Mouse (Mus musculus) embryonic facial prominence, embryonic 10.5 days (tissue): ENCODE measurements at regions not wholly inside any gene's neighbourhood (a gene's known extent, or its start where the extent isn't known, plus 50 kb on each side); places are given as distances from the start of the nearest gene placed in this dataset.

Experiments
- DNase-seq: peaks from one replicate; pipeline ENCODE4 v3.0.0-alpha.2; 2017; ENCODE audit warnings: low spot score
- H3K27ac ChIP-seq: fragments of 300-500 bp; sonication (generic); replicated peaks from 2 replicates; pipeline ENCODE4 v1.5.1; 2016; ENCODE audit warnings: mild to moderate bottlenecking
- H3K27me3 ChIP-seq: fragments of 300-500 bp; sonication (generic); replicated peaks from 2 replicates; pipeline ENCODE4 v1.6.1; 2016; ENCODE audit warnings: low read depth, mild to moderate bottlenecking; ENCODE audit not compliant: poor library complexity, severe bottlenecking
- H3K36me3 ChIP-seq: fragments of 300-500 bp; sonication (generic); replicated peaks from 2 replicates; pipeline ENCODE4 v1.6.1; 2016; ENCODE audit warnings: mild to moderate bottlenecking, moderate library complexity
- H3K4me1 ChIP-seq: fragments of 300-500 bp; sonication (generic); 2 replicates; pipeline ENCODE4 v1.6.1; 2016
- H3K4me3 ChIP-seq: fragments of 300-500 bp; sonication (generic); 2 replicates; pipeline ENCODE4 v1.5.1; 2016; ENCODE audit warnings: mild to moderate bottlenecking, moderate library complexity
- H3K9me3 ChIP-seq: fragments of 300-500 bp; sonication (generic); 2 replicates; pipeline ENCODE4 v1.6.1; 2016; ENCODE audit warnings: mild to moderate bottlenecking
- whole genome bisulfite sequencing: fragments of 180-500 bp; shearing (Covaris S2); methylation state at CpG from one replicate; pipeline ENCODE4 v1.1.7; 2016; 5-methylcytosine and 5-hydroxymethylcytosine counted together

- peaks cover 37% of the 10 kb centered on the region for H3K4me1 ChIP-seq
- H3K9me3 ChIP-seq: no peaks in the 10 kb centered on the region
- DNase-seq: peak; percentile 72
- H3K27me3 ChIP-seq: peaks cover 29% of the 10 kb centered on the region
- H3K4me3 ChIP-seq: peak overlapping the region; percentile 46
- H3K27ac ChIP-seq: peak overlapping the region; percentile 88
- WGBS: 5% methylated on average over 27 of the region's 27 CpGs
- no peaks in the 10 kb centered on the region for H3K36me3 ChIP-seq
Measured at GRCm38 (mm10) chr6:94773604-94774486, 73.9 kb upstream of the Lrig1 start.

GRCm38 (mm10) chr6:94772868-94773603, 73.1 kb upstream of the Lrig1 start:
- Histone ChIP-seq H3K36me3 (no peaks in the 10 kb centered on the region), H3K27me3 (peaks cover 29% of the 10 kb centered on the region), H3K9me3 (no peaks in the 10 kb centered on the region), H3K4me1 (peaks cover 35% of the 10 kb centered on the region), H3K27ac (peak overlapping the region; percentile 88), H3K4me3 (peak overlapping the region; percentile 46)
- 23% methylated on average over 12 of the region's 12 CpGs for WGBS
- peak; percentile 44 for DNase-seq

GRCm38 (mm10) chr6:94772391-94772790, 72.4 kb upstream of the Lrig1 start:
- WGBS: 56% methylated on average over 7 of the region's 7 CpGs
- H3K36me3 ChIP-seq: no peaks in the 10 kb centered on the region
- H3K4me3 ChIP-seq: no peak overlapping the region
- peaks cover 35% of the 10 kb centered on the region for H3K4me1 ChIP-seq
- H3K9me3 ChIP-seq: no peaks in the 10 kb centered on the region
- no peak for DNase-seq
- peaks cover 29% of the 10 kb centered on the region for H3K27me3 ChIP-seq
- peak overlapping the region; percentile 88 for H3K27ac ChIP-seq

GRCm38 (mm10) chr6:94768230-94768629, 68.3 kb upstream of the Lrig1 start:
- H3K4me1 ChIP-seq: peaks cover 16% of the 10 kb centered on the region
- H3K27ac ChIP-seq: no peak overlapping the region
- H3K27me3 ChIP-seq: peaks cover 25% of the 10 kb centered on the region
- H3K36me3 ChIP-seq: no peaks in the 10 kb centered on the region
- DNase-seq: no peak
- WGBS: 86% methylated on average over 5 of the region's 5 CpGs
- H3K9me3 ChIP-seq: no peaks in the 10 kb centered on the region
- no peak overlapping the region for H3K4me3 ChIP-seq

GRCm38 (mm10) chr6:94765724-94766123, 65.8 kb upstream of the Lrig1 start:
- Histone ChIP-seq H3K9me3 (no peaks in the 10 kb centered on the region), H3K4me3 (no peak overlapping the region), H3K36me3 (no peaks in the 10 kb centered on the region), H3K4me1 (peaks cover 6% of the 10 kb centered on the region), H3K27me3 (peaks cover 6% of the 10 kb centered on the region; the same call in 1 of the 2 replicates), H3K27ac (no peak overlapping the region)
- no peak for DNase-seq
- WGBS: 78% methylated on average over 6 of the region's 6 CpGs

GRCm38 (mm10) chr6:94761341-94761740, 61.4 kb upstream of the Lrig1 start:
- no peak for DNase-seq
- Histone ChIP-seq H3K9me3 (no peaks in the 10 kb centered on the region), H3K27me3 (no peaks in the 10 kb centered on the region), H3K4me1 (peaks cover 13% of the 10 kb centered on the region), H3K27ac (peak overlapping the region; percentile 66), H3K36me3 (no peaks in the 10 kb centered on the region), H3K4me3 (no peak overlapping the region)
- 66% methylated on average over 6 of the region's 6 CpGs for WGBS

- peaks cover 20% of the 10 kb centered on the region for H3K4me1 ChIP-seq
- H3K4me3 ChIP-seq: no peak overlapping the region
- no peak for DNase-seq
- no peaks in the 10 kb centered on the region for H3K27me3 ChIP-seq
- WGBS: 69% methylated on average over 17 of the region's 17 CpGs
- H3K36me3 ChIP-seq: no peaks in the 10 kb centered on the region
- H3K27ac ChIP-seq: peak overlapping the region; percentile 66
- H3K9me3 ChIP-seq: no peaks in the 10 kb centered on the region
Measured at GRCm38 (mm10) chr6:94760629-94761111, 60.7 kb upstream of the Lrig1 start.

GRCm38 (mm10) chr6:94759649-94760048, 59.7 kb upstream of the Lrig1 start:
- no peak for DNase-seq
- peaks cover 30% of the 10 kb centered on the region for H3K4me1 ChIP-seq
- WGBS: 91% methylated on average over 1 of the region's 1 CpGs

GRCm38 (mm10) chr6:94756006-94756405, 56.0 kb upstream of the Lrig1 start:
- H3K36me3 ChIP-seq: no peaks in the 10 kb centered on the region
- no peaks in the 10 kb centered on the region for H3K27me3 ChIP-seq
- no peaks in the 10 kb centered on the region for H3K9me3 ChIP-seq
- peaks cover 31% of the 10 kb centered on the region for H3K4me1 ChIP-seq
- H3K27ac ChIP-seq: no peak overlapping the region; the same call in 1 of the 2 replicates
- DNase-seq: no peak
- WGBS: 60% methylated on average over 4 of the region's 4 CpGs
- H3K4me3 ChIP-seq: no peak overlapping the region

More at GRCm38 (mm10) chr6:94759649-94760048, 59.7 kb upstream of the Lrig1 start:
- Histone ChIP-seq H3K9me3 (no peaks in the 10 kb centered on the region), H3K27ac (no peak overlapping the region), H3K27me3 (no peaks in the 10 kb centered on the region), H3K4me3 (no peak overlapping the region), H3K36me3 (no peaks in the 10 kb centered on the region)

GRCm38 (mm10) chr6:94755297-94755831, 55.4 kb upstream of the Lrig1 start:
- peaks cover 26% of the 10 kb centered on the region for H3K4me1 ChIP-seq
- no peaks in the 10 kb centered on the region for H3K9me3 ChIP-seq
- H3K27me3 ChIP-seq: no peaks in the 10 kb centered on the region
- DNase-seq: no peak
- H3K27ac ChIP-seq: peak overlapping the region; percentile 44; the same call in 1 of the 2 replicates
- no peak overlapping the region for H3K4me3 ChIP-seq
- 56% methylated on average over 13 of the region's 13 CpGs for WGBS
- H3K36me3 ChIP-seq: no peaks in the 10 kb centered on the region

GRCm38 (mm10) chr6:94754522-94754921, 54.6 kb upstream of the Lrig1 start:
- Histone ChIP-seq H3K4me1 (peaks cover 22% of the 10 kb centered on the region), H3K36me3 (no peaks in the 10 kb centered on the region), H3K4me3 (no peak overlapping the region), H3K27me3 (no peaks in the 10 kb centered on the region; the same call in 1 of the 2 replicates), H3K9me3 (no peaks in the 10 kb centered on the region), H3K27ac (peak overlapping the region; percentile 44; the same call in 1 of the 2 replicates)
- no peak for DNase-seq
- 90% methylated on average over 3 of the region's 3 CpGs for WGBS

GRCm38 (mm10) chr6:94751101-94751440, 51.1 kb upstream of the Lrig1 start:
- H3K9me3 ChIP-seq: no peaks in the 10 kb centered on the region
- H3K27ac ChIP-seq: no peak overlapping the region
- H3K4me3 ChIP-seq: no peak overlapping the region
- H3K4me1 ChIP-seq: peaks cover 33% of the 10 kb centered on the region
- peaks cover 5% of the 10 kb centered on the region; the same call in 1 of the 2 replicates for H3K27me3 ChIP-seq
- no peak for DNase-seq
- no peaks in the 10 kb centered on the region for H3K36me3 ChIP-seq
- 22% methylated on average over 8 of the region's 8 CpGs for WGBS
